12 mouse cellular contexts compared by ENCODE assay signal in the genomic region with DNA sequence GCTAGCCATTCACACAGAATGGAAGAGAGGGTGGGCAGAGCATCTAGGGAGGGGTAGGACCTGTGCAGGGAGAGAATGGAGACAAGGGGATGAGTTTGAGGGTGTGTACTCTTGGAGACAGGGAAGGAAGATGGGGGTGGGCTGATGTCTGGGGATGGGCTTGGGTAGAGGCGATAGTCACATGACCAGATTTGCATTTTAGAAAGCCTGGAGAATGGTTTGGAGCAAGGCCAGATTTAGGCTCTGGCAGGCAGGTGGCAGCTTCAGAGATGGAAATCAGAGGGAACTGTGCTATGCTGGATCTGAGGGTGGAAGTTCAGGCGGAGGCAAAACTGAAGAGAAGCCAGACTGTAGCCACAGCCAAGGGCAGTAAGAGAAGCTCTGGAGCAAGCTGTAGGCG. TPM values are rescaled to one million over a fixed set of nuclear protein-coding genes. Genes with fewer than 3 reads are reported as not detected.
DNase-seq lines count a peak whose midpoint lies in the region; ATAC-seq lines count a peak whose summit lies in the region.
"Had no signal": no experiment of that assay in that cellular context is flagged by ENCODE, and none has a peak within 500 bp of the region (broad histone marks: within the 10 kb centered on the region; RNA-seq: fewer than 3 reads in every experiment).

No protein-coding gene starts in this region.

- no peak; the same call in 1 of the 2 replicates for ATAC-seq in hindbrain, embryonic 11.5 days (ENCODE audit: low FRiP score)
- ATAC-seq in midbrain, embryonic 15.5 days (replicated peaks), result peak; percentile 55

- H3K27ac ChIP-seq in hindbrain, embryonic 11.5 days (ENCODE audit: low read depth, low read length), result 0 out of 2 replicates have a peak overlapping the region, but pooled peaks have one; percentile 10
- peak overlapping the region; percentile 61 for H3K27ac ChIP-seq in midbrain, embryonic 15.5 days
- H3K27ac ChIP-seq: kidney, embryonic 15.5 days had no signal

- H3K4me1 ChIP-seq in hindbrain, embryonic 11.5 days (replicated peaks; ENCODE audit: control insufficient read depth, insufficient read depth, low read length), result no peaks in the 10 kb centered on the region
- peaks cover 13% of the 10 kb centered on the region; the same call in 1 of the 2 replicates for H3K4me1 ChIP-seq in midbrain, embryonic 15.5 days

- H3K4me3 ChIP-seq in hindbrain, embryonic 11.5 days (ENCODE audit: low read depth, low read length), result no peak overlapping the region
- no peak overlapping the region for H3K4me3 ChIP-seq in midbrain, embryonic 15.5 days
- H3K4me3 ChIP-seq: heart, embryonic 12.5 days; kidney, embryonic 15.5 days had no signal

- no peaks in the 10 kb centered on the region for H3K36me3 ChIP-seq in hindbrain, embryonic 11.5 days (ENCODE audit: control insufficient read depth, insufficient read depth, low read length)
- no peaks in the 10 kb centered on the region for H3K36me3 ChIP-seq in midbrain, embryonic 15.5 days (replicated peaks)

- 59% methylated on average over 3 of the region's 3 CpGs for WGBS in hindbrain, embryonic 11.5 days
- WGBS in midbrain, embryonic 15.5 days, result 26% methylated on average over 3 of the region's 3 CpGs

- intact Hi-C loops in left cerebral cortex, postnatal 4 days (cut with DNase I), result no loop called here
- intact Hi-C loops in left cerebral cortex, postnatal 36 days (cut with DNase I), result no loop called here

- no peak overlapping the region for H3K4me2 ChIP-seq in hindbrain, embryonic 11.5 days (replicated peaks; ENCODE audit: low read depth, low read length)
- H3K4me2 ChIP-seq in midbrain, embryonic 15.5 days, result no peak overlapping the region
- H3K4me2 ChIP-seq: heart, embryonic 12.5 days; kidney, embryonic 15.5 days; lung, embryonic 14.5 days had no signal

- H3K9ac ChIP-seq in hindbrain, embryonic 11.5 days (ENCODE audit: low read depth, low read length), result no peak overlapping the region
- H3K9ac ChIP-seq in midbrain, embryonic 15.5 days, result no peak overlapping the region
- H3K9ac ChIP-seq: heart, embryonic 12.5 days; kidney, embryonic 15.5 days; lung, embryonic 14.5 days had no signal

- no peaks in the 10 kb centered on the region for H3K27me3 ChIP-seq in hindbrain, embryonic 11.5 days (ENCODE audit: control insufficient read depth, insufficient read depth, low read length)
- H3K27me3 ChIP-seq in midbrain, embryonic 15.5 days (replicated peaks), result no peaks in the 10 kb centered on the region
- H3K27me3 ChIP-seq: heart, embryonic 12.5 days; kidney, embryonic 15.5 days had no signal

- no peaks in the 10 kb centered on the region for H3K9me3 ChIP-seq in hindbrain, embryonic 11.5 days (ENCODE audit: control insufficient read depth, low read length)
- no peaks in the 10 kb centered on the region for H3K9me3 ChIP-seq in midbrain, embryonic 15.5 days
- H3K9me3 ChIP-seq: heart, embryonic 12.5 days; kidney, embryonic 15.5 days had no signal

- DNase-seq in left cerebral cortex, postnatal 4 days, result peak; percentile 65
- DNase-seq in left cerebral cortex, postnatal 36 days (ENCODE audit: low spot score in 2 of 2), result no peak
- peak; percentile 87 for DNase-seq in R1 (ENCODE audit: low read depth, low spot score)
- no peak for DNase-seq in hindbrain, embryonic 11.5 days (ENCODE audit: low spot score)
- DNase-seq in lung, postnatal 4 days, result no peak
- DNase-seq in layer of hippocampus, adult 18-20 months (ENCODE audit: low spot score in 2 of 2), result no peak
- DNase-seq: layer of hippocampus, adult 9-11 months; lung, embryonic 14.5 days; thymus, postnatal 25 days had no signal

RNA-seq across cellular contexts. Expression of a gene that starts 15.8 kb away (rescaled TPM):
- 10 to 100 TPM; 17.8 to 18.8 TPM for total RNA-seq in left cerebral cortex, postnatal 4 days (2021)
- 10 to 100 TPM; 13.1 to 17.8 TPM for total RNA-seq in left cerebral cortex, postnatal 36 days (2021)
- polyA plus RNA-seq in hindbrain, embryonic 11.5 days (2014; fragmentation: Nextera tagmentation; extraction: Ambion mirVana), result 29.0 and 36.1 TPM in 2 replicates
- polyA plus RNA-seq in midbrain, embryonic 15.5 days (2015; fragmentation: Nextera tagmentation; extraction: Ambion mirVana), result 21.0 and 21.6 TPM in 2 replicates
- total RNA-seq in layer of hippocampus, adult 18-20 months (2021), result 10 to 100 TPM; 10.3 to 15.0 TPM

RNA-seq across cellular contexts. Expression of a gene that starts 56.7 kb away (rescaled TPM):
- 10 to 100 TPM; 37.3 to 44.2 TPM for total RNA-seq in left cerebral cortex, postnatal 4 days (2021)
- 10 to 100 TPM; 34.8 to 50.0 TPM for total RNA-seq in left cerebral cortex, postnatal 36 days (2021)
- 0.74 and 2.6 TPM in 2 replicates for polyA plus RNA-seq in hindbrain, embryonic 11.5 days (2014; fragmentation: Nextera tagmentation; extraction: Ambion mirVana)
- polyA plus RNA-seq in midbrain, embryonic 15.5 days (2015; fragmentation: Nextera tagmentation; extraction: Ambion mirVana), result 5.2 and 5.9 TPM in 2 replicates
- total RNA-seq in layer of hippocampus, adult 18-20 months (2021), result 10 to 100 TPM; 58.5 to 61.6 TPM

Comparison
In these comparisons a context has a peak if more than half of its experiments do, and no peak if none do; other contexts are left out.
1. DNase-seq: peak in left cerebral cortex, postnatal 4 days (single experiment) and R1 (single experiment); none in left cerebral cortex, postnatal 36 days (0 of 2), hindbrain, embryonic 11.5 days (single experiment), lung, postnatal 4 days (0 of 2) and layer of hippocampus, adult 18-20 months (0 of 2).